Mouse (Mus musculus) naive thymus-derived CD4-positive, alpha-beta T cell, adult 2 months (primary cell): ENCODE data around the gene Tmem218.

Experiments used
- DNase-seq: peaks from one replicate; pipeline ENCODE4 v3.0.0-alpha.2; 2011; ENCODE audit warnings: low read depth

Gene Tmem218

GRCm38 (mm10) chr9:37207929-37208411, at the start of gene Tmem218:
TSS of gene Tmem218 (plus strand) at chr9:37208223.
- DNase-seq = peak; percentile 99

- no peak for DNase-seq
Measured at GRCm38 (mm10) chr9:37160686-37161085, 47.3 kb upstream of the Tmem218 start.

- no peak for DNase-seq
Measured at GRCm38 (mm10) chr9:37166899-37167298, 41.1 kb upstream of the Tmem218 start.

GRCm38 (mm10) chr9:37173376-37173775, 34.6 kb upstream of the Tmem218 start:
- DNase-seq = no peak

GRCm38 (mm10) chr9:37176002-37176401, 32.0 kb upstream of the Tmem218 start:
- no peak for DNase-seq

- peak; percentile 72 for DNase-seq
Measured at GRCm38 (mm10) chr9:37177107-37177506, 30.9 kb upstream of the Tmem218 start.

GRCm38 (mm10) chr9:37177551-37177950, 30.5 kb upstream of the Tmem218 start:
- no peak for DNase-seq

GRCm38 (mm10) chr9:37178911-37179310, 29.1 kb upstream of the Tmem218 start:
- no peak for DNase-seq

- no peak for DNase-seq
Measured at GRCm38 (mm10) chr9:37179596-37179995, 28.4 kb upstream of the Tmem218 start.

- no peak for DNase-seq
Measured at GRCm38 (mm10) chr9:37181596-37181995, 26.4 kb upstream of the Tmem218 start.

- DNase-seq = no peak
Measured at GRCm38 (mm10) chr9:37183176-37183575, 24.8 kb upstream of the Tmem218 start.

GRCm38 (mm10) chr9:37187407-37187806, 20.6 kb upstream of the Tmem218 start:
- no peak for DNase-seq

GRCm38 (mm10) chr9:37188024-37188423, 20.0 kb upstream of the Tmem218 start:
- DNase-seq = no peak

- DNase-seq = no peak
Measured at GRCm38 (mm10) chr9:37197067-37197466, 11.0 kb upstream of the Tmem218 start.

GRCm38 (mm10) chr9:37200414-37200813, 7.6 kb upstream of the Tmem218 start:
- no peak for DNase-seq

- no peak for DNase-seq
Measured at GRCm38 (mm10) chr9:37203884-37204283, 4.1 kb upstream of the Tmem218 start.

- no peak for DNase-seq
Measured at GRCm38 (mm10) chr9:37213060-37213738, 5.2 kb downstream of the Tmem218 start.

- DNase-seq = no peak
Measured at GRCm38 (mm10) chr9:37214327-37215060, 6.5 kb downstream of the Tmem218 start.

GRCm38 (mm10) chr9:37220755-37221154, 12.7 kb downstream of the Tmem218 start:
- no peak for DNase-seq

- DNase-seq = no peak
Measured at GRCm38 (mm10) chr9:37225581-37225980, 17.6 kb downstream of the Tmem218 start.

- peak; percentile 78 for DNase-seq
Measured at GRCm38 (mm10) chr9:37229880-37230325, 21.9 kb downstream of the Tmem218 start.

GRCm38 (mm10) chr9:37230486-37231195, 22.6 kb downstream of the Tmem218 start:
- peak; percentile 74 for DNase-seq
